Mouse (Mus musculus) mesoderm, embryonic 11.5 days (tissue): ENCODE data around the gene Gdf15.
A peak's percentile ranks its signal among the peaks of the same experiment; 100 is the strongest.

ENCODE experiments used
- DNase-seq: peaks from one replicate; pipeline ENCODE4 v3.0.0-alpha.2; 2012; ENCODE audit warnings: low read depth, low spot score

The Gdf15 gene

GRCm38 (mm10) chr8:70632346-70632892 is at the start of gene Gdf15:
Gene Gdf15, minus strand, starts transcription at chr8:70632456.
- DNase-seq, result no peak

DNA sequence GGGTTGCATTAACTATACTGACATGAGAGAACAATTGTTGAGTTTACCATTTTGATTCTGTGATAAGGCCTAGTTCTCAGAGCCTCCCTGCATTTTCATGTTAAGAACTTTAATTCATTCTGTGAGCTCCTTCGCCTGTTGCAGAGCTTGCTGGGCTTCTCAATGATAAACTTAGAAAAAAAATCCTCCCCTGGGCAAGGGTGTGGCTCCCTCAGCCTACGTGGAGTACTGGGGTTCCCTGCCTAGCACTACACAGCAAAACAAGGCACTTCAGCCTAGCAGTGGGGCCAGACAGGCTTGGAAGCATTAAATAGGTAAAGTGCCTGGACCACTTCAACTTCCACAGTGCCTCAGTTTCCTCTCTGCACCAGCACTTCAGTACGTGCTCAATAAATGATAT is 49.2 kb upstream of the Gdf15 start:
- DNase-seq, result no peak

GRCm38 (mm10) chr8:70680039-70680438 is 47.8 kb upstream of the Gdf15 start:
- DNase-seq, result no peak

GRCm38 (mm10) chr8:70679404-70679803 is 47.1 kb upstream of the Gdf15 start:
- no peak for DNase-seq

DNA sequence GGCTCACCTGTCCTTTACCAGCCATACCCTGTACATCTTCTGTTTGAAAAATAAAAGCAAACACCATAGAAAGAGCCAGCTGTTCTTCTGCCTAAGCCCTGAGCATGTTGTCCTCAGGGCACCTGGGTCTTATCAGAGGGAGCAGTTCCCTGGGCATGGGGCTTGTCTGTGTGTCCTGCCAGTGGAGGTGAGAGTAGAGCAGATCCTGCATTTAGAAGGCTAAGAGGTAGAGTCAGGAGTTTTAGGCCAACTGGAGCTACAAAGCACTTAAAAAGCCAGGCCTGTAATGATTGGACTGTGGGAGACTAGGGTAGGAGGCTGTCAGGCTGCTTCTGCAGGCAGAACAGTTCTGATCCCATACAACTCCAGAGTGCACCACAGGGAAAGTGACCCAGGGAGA is 46.4 kb upstream of the Gdf15 start:
- DNase-seq, result no peak

GRCm38 (mm10) chr8:70677451-70678080 is 45.3 kb upstream of the Gdf15 start:
- DNase-seq, result no peak

GRCm38 (mm10) chr8:70675336-70675735 is 43.1 kb upstream of the Gdf15 start:
- no peak for DNase-seq

- DNase-seq, result no peak
Observed at GRCm38 (mm10) chr8:70674716-70675115, 42.5 kb upstream of the Gdf15 start.

DNA sequence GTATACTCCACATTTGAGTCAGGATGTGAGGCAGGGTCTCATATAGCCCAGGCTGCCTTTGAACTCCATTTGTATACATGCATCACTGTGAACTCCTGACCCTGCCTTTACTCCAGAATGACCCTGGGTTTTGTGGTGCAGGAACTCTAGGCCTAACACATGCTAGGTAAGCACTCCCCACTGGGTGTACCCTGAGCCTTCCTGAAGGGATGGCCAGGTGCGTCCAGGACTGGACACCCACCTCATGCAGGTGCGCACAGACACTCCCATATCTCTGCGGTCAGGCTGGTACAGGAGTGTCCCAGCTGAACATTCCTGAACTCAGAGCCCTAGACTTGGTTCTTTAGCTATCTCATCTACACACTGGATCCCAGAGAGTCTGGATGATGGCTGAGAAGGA is 41.9 kb upstream of the Gdf15 start:
- no peak for DNase-seq

- peak; percentile 99 for DNase-seq
Observed at GRCm38 (mm10) chr8:70673079-70673856, 41.0 kb upstream of the Gdf15 start, which contains the start of gene Lsm4. Gene Lsm4, plus strand, starts transcription at chr8:70673248.

- no peak for DNase-seq
Observed at GRCm38 (mm10) chr8:70672325-70673078, 40.2 kb upstream of the Gdf15 start.

- no peak for DNase-seq
Observed at GRCm38 (mm10) chr8:70671615-70672324, 39.5 kb upstream of the Gdf15 start.

DNA sequence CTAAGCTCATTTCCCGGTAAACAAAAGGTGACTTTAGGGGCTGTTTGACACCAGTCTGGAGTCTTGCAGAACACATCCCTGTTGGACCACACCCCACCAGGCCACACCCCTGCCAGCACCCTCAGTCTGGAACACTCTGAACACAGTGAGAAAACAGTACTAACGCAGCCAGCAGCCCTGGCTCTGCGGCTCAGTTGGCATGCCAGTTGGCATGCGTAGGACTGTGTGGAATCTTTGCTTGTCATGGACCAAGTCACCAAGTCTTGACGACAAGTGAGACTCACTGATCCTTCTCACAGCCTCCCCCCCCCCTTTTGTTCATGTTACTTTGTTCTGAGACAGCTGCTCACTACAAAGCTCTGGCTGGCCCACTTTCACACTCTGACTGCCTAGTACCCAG is 34.8 kb upstream of the Gdf15 start:
- no peak for DNase-seq

DNA sequence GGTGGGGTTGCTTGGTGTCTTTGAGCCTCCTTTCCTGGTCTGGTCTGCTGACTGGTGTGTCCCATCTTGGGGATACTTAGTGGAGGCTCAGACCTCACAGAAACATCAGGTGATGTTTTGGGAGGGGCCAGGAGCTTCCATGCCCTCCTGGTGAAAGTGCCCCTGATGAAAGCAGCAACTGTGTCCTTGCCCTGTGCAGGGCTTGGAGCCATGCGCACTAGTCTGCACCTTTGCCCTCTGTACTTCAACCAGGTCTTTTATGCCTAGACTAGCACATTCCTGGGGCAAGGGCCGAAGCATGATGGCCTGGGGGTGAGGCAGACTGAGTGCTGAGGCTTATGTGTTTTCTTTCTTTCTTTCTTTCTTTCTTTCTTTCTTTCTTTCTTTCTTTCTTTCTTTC is 33.3 kb upstream of the Gdf15 start:
- no peak for DNase-seq

- DNase-seq, result no peak
Observed at GRCm38 (mm10) chr8:70664631-70665030, 32.4 kb upstream of the Gdf15 start.

GRCm38 (mm10) chr8:70663691-70664090 is 31.4 kb upstream of the Gdf15 start:
- no peak for DNase-seq

DNA sequence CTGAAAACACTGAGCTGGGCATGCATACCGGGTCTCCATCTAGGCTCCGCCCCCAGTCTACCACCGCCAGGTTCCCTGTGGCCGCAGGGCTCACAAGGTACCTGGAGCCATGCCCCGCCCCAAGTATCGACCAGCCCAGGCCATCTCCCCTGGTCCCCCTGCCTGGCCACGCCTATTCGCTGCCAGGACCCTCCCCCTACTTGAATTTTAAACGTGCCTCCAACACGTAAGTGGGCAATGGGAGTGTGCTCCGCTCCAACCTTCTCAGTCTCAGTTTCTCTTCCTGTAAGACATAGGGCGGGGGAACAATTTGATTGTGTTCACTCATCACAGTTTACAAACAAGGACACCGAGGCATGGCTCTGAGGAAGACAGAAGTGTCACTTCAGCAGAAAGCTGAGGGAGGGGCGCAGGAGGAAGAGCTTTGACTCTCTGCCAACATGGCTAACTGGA is 28.0 kb upstream of the Gdf15 start, which contains the start of gene Pgpep1:
Pgpep1 (minus strand) TSS at position 116 of the 453 bp plus-strand sequence.
- DNase-seq, result peak; percentile 67

DNA sequence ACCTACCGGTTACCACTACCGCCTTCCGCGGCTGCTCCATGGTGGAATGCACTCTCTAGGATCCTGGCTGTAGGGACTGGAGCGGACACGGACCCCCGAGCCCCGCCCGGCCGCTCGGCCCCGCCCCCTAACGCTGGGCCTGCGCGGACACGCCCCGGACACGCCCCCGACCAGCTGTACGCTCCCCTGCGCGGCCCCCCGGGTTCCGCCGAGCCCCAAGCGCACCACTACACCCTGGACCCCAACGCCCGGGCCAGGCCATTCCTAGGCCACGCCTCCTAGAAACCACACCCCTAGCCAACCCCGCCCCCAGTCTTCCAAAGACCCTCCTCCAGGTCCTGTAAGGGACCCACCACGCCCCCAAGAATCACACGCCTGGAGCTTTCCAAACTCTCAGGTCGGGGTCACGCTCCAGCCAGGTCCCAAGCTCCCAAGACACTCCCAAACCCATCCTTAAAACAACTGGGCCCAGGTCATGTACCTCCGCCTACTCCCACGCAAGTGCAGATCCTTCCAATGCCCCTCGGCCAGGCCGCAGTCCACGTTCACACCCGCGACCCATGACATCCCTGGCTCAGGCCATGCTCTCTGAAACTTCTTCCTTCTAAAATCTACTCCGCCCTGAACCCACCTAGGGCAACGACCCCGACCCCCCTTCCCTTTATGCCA is 27.5 kb upstream of the Gdf15 start:
- peak; percentile 95 for DNase-seq

- DNase-seq, result no peak
Observed at GRCm38 (mm10) chr8:70658897-70659603, 26.8 kb upstream of the Gdf15 start.

DNA sequence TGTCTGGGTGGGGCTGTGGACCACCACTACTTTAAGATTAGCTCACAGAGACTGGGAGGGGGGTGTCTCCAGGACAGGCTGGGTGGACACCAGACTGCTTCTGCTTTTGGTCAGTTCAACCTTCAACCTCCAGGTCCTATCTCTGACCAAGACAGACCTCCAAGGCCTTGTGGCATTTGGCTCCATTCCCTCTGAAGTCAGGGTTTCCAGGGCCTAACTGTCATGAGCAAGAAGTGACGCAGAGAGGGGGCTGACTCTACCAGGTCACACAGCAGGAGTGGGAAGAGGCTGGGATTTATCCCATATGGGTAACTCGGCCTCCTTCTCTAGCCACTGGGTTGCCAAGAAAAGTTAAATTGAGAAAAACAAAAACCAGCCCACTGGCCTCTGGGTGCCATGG is 25.5 kb upstream of the Gdf15 start:
- DNase-seq, result no peak
